Mouse (Mus musculus) embryo, embryonic 9.5 days (tissue): ENCODE measurements around the gene Fry.

Source experiments
- DNase-seq: peaks from one replicate; pipeline ENCODE4 v3.0.0-alpha.2; 2017; ENCODE audit errors: extremely low spot score

The Fry gene

GRCm38 (mm10) chr5:150333328-150333731, 214.9 kb downstream of the Fry start:
- no peak for DNase-seq

GRCm38 (mm10) chr5:150336451-150336850, 218.0 kb downstream of the Fry start:
- no peak for DNase-seq

DNA sequence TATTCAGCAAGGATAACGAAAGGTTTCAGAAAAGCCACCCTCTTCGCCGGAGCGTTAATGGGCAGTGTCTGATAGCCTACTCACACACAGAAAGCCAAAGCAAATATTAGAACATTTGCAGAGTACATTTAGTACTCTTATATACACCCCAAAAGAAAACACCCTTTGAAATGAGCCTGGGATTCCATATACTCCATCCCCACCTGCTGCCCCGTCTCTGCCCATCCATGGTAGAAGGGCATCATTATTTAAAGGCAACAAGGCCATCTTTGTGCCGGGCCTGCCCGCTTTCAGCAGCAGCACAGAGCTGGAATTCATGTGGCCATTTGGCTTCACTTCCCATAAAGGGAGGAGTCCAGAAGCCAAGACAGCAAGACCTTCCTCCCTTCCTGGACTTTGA, 219.3 kb downstream of the Fry start:
- no peak for DNase-seq

GRCm38 (mm10) chr5:150340944-150341343, 222.5 kb downstream of the Fry start:
- DNase-seq: no peak

GRCm38 (mm10) chr5:150342139-150342538, 223.7 kb downstream of the Fry start:
- no peak for DNase-seq

DNA sequence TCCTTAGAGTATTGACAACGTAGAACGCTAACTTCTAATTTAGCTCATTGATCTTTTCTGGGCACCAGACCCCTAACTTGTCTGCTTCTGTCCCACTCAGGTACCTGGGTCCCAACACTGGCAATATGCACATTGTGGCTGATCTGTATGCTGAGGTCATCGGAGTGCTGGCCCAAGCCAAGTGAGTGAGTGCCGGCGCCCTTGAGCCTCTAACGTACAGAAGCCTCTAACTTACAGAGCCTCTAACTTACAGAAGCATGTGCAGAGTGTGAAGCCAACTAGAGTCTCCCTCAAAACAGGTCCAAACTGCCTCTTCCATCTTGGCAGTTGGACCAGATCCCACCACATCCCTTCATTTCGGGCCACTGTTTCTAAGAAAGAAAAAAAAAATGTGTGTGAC, 227.5 kb downstream of the Fry start:
- no peak for DNase-seq

- no peak for DNase-seq
These were observed 227.9 kb downstream of the Fry start for GRCm38 (mm10) chr5:150346378-150346777.

GRCm38 (mm10) chr5:150347845-150348244, 229.4 kb downstream of the Fry start:
- DNase-seq: no peak

DNA sequence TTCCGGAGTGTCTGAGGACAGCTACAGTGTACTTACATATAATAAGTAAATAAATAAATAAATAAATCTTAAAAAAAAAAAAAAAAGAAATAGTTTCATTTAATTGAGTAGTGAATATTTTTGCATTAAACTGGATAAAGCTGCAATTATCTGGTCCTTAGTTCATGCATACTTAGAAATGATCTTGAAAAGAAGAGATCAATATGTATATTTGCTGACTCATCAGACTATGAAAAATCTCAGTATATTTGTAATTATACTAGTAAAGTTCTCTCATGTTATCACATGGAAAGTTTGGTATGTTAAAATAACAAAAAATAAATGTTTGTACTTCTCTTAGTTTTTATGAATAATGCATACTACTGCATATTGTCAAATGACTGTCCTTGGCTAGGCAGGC, 229.9 kb downstream of the Fry start:
- no peak for DNase-seq

GRCm38 (mm10) chr5:150351191-150351590, 232.7 kb downstream of the Fry start:
- DNase-seq: no peak

- no peak for DNase-seq
These were observed 240.2 kb downstream of the Fry start for GRCm38 (mm10) chr5:150358671-150359070.

GRCm38 (mm10) chr5:150362241-150362640, 243.8 kb downstream of the Fry start:
- no peak for DNase-seq

GRCm38 (mm10) chr5:150364621-150365020, 246.2 kb downstream of the Fry start:
- DNase-seq: no peak

GRCm38 (mm10) chr5:150367027-150367426, 248.6 kb downstream of the Fry start:
- DNase-seq: no peak

- no peak for DNase-seq
These were observed 251.8 kb downstream of the Fry start for GRCm38 (mm10) chr5:150370291-150370690.

GRCm38 (mm10) chr5:150370895-150371294, 252.4 kb downstream of the Fry start:
- no peak for DNase-seq

DNA sequence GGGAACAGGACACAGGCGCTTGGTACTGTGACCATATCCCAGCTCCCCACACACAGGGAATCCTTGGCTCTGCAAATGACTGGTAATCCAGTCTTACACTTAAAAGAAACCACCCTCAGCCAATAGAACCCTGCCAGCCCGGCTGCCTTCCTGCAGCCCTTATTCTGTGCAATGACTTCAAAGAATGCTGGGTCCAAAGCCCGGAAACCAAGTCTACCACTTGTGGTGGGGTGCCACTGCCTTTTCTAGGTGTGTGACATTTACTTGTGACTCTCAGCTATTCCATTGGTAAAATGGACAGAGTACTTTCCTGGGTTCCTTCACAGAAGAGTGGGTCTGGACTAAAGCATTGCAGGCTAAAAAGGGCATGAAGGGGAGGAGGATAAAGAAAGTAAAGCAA, 254.5 kb downstream of the Fry start:
- DNase-seq: no peak

DNA sequence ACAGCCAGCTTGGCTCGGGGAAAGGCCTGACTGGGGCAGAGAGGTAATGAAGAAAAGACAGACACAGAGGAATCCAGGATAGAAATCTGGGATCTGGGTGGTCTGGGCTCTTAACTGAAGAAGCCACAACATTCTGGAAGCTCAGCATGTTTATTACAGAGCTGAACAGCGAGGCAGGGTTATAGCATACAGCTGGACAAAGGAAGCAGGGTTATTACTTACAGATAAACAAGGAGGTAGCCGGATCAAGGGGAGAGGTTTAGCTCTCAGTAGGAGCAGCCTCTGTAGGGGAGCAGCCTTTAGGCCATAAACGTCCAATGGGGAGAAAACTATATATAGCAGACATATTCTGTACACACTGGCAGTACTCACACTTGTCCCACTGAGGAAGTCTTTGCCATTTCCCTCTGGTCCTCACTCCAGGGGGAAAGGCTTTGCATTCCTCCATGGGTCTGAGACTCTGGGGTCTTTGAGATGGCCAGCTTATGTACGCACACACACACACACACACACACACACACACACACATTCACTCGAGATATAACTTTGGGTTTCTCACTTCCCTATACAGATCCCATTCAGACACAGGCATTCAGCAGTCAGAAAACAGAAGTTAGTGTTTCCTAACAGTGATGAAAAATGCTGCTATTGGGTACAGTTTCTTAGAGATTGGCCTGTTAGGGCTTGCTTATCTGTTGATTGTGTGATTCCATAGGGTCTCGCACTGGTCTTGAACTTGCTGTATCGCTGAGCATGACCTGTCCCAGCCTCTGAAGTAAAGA, 256.5 kb downstream of the Fry start:
- DNase-seq: no peak

- no peak for DNase-seq
These were observed 260.1 kb downstream of the Fry start for GRCm38 (mm10) chr5:150378586-150378985.

DNA sequence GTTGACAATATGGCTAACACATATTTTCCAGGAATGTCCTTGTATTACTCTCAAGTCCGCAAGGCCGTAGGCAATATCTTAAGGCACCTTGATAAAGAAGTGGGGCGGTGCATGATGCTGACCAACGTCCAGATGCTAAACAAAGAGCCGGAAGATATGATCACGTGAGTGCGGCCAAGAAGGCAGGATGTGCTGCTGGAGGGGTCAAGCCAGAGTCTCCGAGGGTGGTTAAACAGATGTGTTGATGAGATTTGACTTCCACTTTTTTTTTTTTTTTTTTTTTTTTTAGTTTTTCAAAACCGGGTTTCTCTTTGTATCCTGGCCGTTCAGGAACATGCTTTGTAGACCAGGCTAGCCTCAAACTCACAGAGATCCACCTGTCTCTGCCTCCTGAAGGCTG, 262.3 kb downstream of the Fry start:
- no peak for DNase-seq

DNA sequence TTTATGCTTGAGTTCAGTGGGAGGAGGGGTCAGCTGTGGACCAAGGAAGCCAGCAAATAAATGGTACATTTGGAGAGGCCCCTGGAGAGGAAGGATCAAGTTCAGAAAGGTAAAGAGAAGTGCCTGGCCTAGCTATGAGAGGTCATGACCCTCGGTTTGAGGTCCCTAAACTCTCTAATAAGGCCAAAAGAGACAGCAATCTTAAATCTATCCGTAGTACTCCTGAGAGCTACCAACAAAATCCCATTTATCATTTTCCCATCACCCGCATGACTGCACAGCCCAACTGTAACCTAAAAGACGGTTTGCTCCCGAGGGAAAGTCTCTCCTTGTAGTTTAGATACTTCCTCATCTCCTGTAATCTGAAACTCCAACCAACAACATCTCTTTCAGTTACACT, 264.0 kb downstream of the Fry start:
- DNase-seq: no peak

DNA sequence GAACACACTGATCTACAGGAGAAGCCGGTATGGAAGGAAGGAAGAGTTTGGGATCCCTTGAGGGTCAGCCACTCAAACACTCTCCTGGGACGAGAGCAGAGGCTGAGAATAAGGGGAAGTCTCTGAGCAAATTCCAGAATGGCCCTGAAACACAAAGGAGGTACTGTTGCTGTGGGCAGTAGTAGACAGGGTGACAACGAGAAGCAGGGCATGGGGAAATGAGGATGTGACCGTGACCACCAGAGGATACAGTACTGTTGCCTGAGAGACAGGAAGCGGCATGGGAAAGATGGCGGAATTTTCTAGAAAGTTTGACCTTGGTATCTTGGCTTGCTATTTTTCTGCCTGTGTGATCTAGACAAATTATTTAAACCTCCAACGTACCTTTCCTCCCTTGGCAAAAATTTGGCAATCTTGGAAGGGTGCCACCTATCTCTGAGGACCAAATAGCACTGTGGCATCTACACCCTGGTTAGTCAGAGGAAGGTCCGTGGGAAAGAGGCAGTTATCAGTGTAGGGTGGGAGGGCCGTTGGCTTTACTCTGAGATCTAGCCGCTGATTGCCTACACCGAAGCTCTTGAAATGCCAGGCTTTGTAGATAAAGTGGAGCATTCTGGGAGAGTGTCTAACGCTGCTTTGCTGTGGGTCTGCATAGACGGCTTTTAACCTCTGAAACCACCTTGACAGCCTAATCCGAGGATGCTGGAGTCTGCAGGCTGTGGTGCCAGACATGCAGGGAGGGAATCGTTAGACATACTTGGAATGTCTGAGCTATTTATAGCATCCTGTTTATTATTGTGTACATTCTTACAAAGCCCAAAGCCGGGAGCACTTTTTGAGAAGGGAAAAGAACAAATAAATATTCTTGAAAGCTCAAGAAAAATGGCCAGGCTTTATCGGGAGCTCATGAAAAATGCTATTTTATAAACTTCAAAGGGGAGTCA, 266.1 kb downstream of the Fry start:
- no peak for DNase-seq

DNA sequence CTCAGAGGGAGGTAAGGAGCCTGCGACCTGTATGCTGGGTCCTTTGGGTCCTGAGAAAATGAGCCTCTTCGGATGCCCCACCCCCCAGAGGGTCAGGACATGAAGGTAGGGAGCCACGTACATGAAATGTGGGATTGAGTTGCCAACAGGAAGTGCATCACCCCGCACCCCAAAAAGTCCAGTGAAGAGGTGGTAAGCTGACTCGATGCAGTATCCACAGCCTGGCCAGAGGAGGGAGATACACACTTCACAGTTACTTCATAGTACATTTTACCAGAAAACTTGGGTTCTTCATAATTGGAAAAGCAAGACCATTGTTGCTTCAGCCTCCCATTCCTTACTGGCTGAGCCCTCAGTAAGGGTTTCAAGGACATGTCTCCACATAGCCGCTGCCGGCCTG, 266.8 kb downstream of the Fry start:
- DNase-seq: no peak
